Mouse (Mus musculus) lung, postnatal 0 days (tissue): ENCODE measurements at regions not wholly inside any gene's neighbourhood (a gene's known extent, or its start where the extent isn't known, plus 50 kb on each side); places are given as distances from the start of the nearest gene placed in this dataset.

Experiments
- CTCF ChIP-seq: IDR thresholded peaks from 2 replicates; pipeline ENCODE4 v1.5.1; 2016; ENCODE audit warnings: antibody characterized with exemption, mild to moderate bottlenecking
- EP300 ChIP-seq: IDR thresholded peaks from 2 replicates; pipeline ENCODE4 v1.6.1; 2016; ENCODE audit warnings: antibody characterized with exemption, mild to moderate bottlenecking, control low read depth

- TF ChIP-seq CTCF (no peak), EP300 (no peak)
These were observed 925.7 kb downstream of the Gsdmc2 start for GRCm38 (mm10) chr15:62919264-62919663.
